Mouse (Mus musculus) CH12F3 (cell line): ENCODE results near the gene Mboat1.

Experiments used
- in situ Hi-C: fragments of 300-500 bp; cut with MboI; formaldehyde crosslinking; loops from 2 replicates; pipeline ENCODE4 v1.14.3; 2020; ENCODE audit warnings: low sequenced_read_pairs

Mboat1 gene

DNA sequence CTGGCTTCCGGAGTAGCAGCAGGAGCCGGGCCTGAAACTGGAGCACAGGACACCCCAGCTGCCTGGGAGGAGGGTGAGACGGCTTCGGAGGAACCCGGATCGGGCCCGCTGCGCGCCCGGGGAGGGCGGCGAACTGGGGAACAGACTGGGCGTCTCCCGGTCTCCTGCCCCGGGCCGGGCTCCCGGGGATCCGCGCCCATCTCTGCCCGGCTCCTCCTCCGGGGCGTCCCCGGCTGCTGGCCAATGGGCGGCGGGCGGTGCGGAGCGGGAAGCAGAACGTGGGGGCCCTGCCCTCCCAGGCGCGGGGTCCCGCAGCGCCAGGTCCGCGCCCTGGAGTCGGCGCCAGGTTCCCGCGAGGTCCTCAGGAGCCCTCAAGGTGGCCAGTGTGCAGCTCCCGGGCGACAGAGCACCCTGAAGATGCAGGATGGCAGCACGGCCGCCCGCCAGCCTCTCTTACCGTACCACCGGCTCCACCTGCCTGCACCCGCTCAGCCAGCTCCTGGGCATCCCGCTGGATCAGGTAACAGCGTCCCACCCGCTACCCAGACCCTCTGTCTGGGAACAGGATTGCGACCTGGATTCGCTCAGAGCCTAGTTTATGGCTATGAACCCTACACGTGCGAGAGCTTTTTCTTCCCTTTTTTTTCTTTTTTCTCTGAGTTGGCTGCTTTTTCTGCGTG lies at the start of gene Mboat1:
Gene Mboat1 (plus strand): TSS at position 247 of the 680 bp plus-strand sequence.
- in situ Hi-C loops: no loop called here

DNA sequence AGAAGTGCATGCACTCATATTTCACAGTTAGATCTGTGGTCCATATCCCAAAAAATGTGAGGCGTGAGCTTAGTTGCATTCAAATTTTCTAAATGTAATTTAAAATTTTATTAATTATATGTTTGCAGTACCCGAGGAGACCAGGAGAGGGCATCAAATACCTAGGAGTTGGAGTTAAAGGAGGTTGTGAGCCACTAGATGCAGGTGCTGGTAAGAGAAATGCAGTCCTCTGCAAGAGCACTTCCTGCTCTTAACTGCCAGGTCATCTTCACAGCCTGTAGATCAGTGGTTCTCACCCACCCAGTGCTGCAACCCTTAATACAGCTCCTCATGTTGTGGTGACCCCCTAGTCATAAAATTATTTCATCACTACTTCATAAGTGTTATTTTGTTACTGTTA lies 43.2 kb upstream of the Mboat1 start:
- in situ Hi-C loops: no loop called here

DNA sequence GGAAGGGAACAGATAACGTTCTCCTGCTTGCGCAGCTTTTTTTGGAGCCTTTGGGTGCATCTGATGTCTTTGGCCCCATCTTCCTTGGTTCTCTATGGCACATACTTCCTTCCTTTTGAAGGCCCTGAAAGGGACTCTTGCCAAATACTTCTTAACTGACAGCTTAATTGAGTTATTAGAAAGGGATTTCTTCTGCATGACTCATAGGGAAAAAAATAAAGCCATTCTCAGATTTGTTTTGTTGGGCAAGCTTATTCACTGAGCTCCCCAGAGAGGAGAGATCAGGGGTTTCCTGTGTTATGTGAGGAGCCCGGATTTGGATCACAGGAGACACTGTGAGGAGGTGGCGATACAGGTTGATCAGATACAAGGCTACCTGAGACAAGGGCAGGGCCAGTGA lies 40.4 kb upstream of the Mboat1 start:
- in situ Hi-C loops: no loop called here

DNA sequence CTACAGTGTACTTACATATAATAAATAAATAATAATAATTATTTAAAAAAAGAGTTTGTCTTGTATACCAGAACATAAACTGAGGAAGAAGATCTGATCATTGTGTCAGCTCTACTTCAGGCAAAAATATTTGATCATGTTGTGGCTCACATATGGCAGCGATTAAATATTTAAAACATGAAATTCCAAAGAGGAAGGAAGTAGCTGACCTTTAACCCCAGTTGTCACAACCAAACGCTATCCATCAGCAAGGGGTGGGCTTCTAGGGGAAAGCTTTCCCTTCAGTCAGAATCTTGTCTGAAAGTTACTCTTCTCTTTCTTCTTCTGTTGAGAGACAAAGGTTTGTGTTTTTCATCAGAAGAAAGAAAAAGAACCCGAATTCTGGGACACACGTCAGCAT lies 39.8 kb upstream of the Mboat1 start:
- in situ Hi-C loops: no loop called here

DNA sequence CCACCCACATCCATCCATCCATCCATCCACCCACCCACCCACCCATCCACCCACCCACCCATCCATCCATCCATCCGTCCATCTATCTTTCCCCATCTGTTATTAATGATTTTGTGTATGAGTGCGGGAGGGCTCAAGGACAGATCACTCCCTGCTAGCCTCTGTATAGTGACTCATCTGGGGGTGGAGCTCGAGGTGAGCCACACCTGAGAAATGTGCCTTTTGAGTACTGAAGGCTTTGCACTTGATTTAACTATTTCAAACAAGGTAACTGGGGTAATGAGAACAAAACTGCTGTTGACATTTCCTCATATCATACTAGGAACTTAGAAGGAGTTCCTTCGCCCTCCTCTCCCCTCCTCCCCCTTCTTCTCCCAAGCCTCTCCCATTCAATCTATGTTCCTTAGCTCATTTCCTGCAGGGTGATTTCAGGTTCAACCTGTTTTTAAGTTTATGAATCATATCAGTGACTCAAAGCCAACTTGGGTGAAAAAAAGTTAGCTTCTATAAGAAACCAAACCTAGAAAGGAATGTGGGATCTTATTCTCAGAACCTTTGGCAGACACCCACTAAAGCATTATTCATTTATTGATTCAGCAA lies 27.2 kb upstream of the Mboat1 start:
- in situ Hi-C loops: no loop called here

DNA sequence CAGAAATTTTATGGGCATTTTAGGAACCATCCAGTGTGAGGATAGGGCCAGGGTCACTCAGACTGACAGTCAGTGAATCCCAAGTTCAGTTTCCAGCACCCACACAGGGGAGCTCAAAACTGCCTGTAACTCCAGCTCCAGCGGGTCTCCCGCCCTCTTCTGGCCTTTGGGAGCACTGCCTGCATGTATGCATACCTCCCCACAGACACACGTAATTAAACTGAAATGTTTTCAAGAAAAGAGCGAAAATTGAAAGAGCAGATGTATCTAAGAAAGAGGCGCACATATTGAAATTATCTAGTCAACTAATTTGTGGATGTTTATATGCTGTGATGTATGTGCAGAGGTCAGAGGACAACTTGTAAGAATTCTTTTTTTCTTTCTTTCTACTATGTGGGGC lies 20.5 kb upstream of the Mboat1 start:
- in situ Hi-C loops: no loop called here

DNA sequence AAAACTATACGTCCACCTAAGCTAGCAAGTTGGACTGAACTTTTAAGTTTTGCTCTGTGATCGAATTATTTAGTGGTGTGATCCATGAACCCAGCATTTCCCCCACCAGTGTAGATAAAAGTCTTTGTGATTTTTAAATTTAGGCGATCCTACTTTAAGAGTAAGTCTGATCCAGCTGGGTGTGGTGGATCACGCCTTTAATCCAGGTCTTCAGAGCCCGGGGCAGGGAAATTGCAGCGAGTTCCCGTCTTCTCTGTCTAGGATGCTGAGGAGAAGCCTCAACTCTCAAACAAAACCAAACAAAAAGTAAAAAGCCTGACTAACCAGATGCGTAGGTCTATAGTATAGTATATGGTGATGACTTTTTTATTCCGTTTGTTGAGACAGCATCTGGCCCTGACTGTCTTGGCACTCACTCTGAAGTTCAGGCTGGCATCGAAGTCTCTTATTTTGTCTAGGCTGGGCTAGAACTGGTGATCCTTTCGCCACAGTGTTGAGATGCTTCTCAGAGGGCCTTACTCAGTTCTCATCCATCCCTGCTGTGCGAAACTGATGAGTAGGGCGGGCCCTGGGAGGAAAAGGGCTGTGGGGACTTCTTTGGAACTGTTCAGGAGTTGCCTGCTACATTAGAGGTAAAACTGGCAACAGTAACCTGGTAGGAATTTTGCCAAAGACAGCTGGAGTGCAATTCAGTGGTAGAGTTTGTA lies 787 bp downstream of the Mboat1 start:
- in situ Hi-C loops: no loop called here

DNA sequence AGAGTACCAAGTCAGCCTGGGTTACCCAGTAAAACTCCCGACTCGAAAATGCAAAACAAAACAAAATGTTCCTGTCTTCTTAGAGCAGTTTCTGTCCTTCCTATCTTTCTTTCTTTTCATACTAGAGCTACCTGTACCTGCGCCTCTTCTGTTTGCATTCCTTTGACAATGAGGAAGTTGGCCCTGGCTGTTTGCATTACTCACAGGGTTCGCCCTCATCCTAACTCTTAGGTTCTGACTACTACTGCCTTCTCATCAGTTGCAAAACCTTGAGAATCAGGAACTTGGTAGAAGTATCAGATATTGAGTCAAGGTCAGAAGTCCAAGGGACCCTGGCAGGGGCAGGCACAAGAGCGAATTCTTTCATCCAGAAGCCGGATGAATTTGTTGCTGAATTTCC lies 1.7 kb downstream of the Mboat1 start:
- in situ Hi-C loops: no loop called here

DNA sequence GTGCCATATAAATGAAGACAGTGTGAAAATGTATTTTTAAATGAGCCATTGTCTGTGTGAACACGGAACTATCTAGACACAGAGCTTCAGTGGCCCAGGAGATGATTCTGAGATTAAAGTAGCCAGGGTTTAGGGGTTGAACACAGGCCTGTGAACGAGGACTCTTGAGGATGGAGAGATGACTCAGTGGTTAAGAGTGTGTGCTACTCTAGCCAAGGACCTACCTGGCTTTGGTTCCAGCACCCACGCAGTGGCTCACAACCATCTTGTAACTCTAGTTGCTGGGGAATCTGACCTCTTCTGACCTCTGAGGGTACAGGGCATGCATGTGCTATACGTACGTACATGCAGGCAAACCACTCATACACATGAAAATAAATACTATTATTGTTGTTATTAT lies 3.9 kb downstream of the Mboat1 start:
- in situ Hi-C loops: no loop called here

DNA sequence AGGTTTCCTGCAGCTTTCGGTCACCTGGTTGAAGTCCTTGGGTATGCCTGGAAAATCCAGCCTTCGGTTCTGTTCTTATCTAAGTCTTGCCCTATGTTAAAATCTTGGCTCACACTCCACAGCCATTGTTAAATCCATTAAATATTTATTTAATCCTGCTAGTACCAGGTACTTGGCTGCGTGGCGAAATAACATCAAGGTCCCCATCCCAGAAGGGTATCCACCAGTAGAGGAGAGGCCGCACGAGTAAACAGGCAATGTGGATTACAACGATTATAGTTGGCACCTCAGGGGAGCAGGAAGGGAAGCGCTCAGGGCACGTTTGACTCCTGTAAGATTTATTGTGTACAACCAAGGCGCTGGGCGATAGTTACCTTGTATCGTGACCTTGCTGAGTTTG lies 4.4 kb downstream of the Mboat1 start:
- in situ Hi-C loops: no loop called here

DNA sequence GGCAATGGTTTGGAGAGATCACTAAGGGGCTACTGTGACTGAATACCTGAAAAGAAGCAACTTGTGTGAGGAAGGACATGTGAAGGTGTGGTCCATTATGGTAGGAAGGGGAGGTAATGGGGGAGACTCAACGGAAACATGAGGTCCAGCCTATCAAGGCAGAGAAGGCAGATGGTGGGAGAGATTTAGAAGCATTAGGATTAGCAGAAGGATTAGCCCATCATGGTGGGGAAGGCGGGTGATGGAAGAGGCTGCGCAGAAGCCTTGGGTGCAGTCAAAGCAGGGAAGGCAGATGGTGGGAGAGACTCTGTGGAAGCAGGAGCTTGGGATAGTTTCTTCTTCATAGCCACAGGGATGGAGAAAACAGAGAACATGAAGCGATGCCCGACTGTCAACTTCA lies 5.7 kb downstream of the Mboat1 start:
- in situ Hi-C loops: no loop called here

DNA sequence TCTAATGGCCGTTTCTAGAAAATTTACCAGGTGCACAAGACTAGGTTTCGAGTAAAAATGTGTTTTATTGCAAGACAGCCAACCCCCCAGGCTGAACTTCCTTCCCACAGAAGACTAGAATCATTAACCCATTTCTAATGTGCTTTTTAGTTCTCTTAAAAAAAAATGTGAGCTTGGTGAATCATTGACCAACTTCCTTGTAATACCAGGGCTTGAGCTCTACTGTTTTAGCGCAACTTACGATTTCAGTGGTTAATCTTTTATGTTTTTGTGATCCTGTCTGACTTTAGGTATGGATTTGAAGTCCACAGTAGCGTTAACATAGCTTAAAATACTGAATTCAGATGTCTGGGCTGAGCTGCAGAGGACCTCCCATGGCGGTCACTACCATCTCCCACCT lies 10.2 kb downstream of the Mboat1 start:
- in situ Hi-C loops: no loop called here

DNA sequence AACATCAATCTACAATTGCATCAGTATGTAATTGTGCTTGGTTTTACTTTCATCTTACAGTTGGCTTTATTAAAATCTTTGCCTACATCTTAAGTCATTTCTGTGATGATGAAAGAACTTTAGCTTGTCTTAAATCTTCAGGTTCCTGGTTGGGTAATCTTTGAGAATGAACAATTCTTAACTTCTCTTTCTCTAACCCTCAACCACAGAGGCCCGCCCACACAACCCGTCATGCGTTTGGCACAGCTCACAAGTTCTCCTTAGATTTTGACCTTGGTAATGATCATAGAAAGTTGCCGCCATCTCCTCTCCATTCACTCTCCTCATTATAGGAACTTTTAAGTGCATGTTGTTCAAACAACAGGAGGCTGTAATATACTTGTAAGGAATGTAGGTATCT lies 18.0 kb downstream of the Mboat1 start:
- in situ Hi-C loops: no loop called here

DNA sequence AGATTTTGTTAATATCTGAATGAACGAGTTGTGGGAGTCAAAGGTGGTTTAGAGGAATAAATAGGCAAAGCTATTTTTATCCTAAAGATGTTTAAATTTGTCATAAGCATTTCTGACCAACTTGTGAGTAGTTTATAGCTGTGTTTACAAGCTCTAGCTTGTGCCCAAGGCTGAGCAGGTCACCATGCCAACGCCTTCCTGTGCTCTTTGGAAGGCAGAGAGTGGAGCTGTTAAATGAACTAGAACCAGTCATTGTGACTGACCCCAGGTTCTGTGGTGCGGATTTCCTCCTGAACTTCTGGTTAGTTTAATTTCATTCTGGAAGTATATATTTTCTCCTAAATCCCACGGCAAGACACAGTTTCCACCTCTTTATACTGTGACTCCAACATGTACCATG lies 23.3 kb downstream of the Mboat1 start:
- in situ Hi-C loops: no loop called here

DNA sequence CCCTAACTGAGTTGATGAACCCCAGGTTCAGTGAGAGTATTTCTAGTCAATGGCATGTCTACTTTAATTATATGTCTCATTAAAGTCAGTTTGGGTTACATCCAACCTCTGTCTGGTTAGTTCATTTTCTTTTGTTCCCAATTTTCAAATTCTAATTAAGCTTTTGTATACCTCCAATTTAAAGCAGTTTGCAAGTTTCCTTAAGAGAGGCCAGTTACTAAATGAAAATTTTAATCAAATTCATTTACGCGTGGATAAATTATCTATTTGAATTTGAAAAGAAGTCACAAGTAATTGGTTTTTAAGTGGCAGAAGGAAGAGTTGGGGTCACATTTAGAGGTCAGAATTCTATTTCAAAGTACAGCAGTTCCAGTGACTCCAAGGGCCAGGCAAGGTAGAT lies 27.2 kb downstream of the Mboat1 start:
- in situ Hi-C loops: no loop called here

DNA sequence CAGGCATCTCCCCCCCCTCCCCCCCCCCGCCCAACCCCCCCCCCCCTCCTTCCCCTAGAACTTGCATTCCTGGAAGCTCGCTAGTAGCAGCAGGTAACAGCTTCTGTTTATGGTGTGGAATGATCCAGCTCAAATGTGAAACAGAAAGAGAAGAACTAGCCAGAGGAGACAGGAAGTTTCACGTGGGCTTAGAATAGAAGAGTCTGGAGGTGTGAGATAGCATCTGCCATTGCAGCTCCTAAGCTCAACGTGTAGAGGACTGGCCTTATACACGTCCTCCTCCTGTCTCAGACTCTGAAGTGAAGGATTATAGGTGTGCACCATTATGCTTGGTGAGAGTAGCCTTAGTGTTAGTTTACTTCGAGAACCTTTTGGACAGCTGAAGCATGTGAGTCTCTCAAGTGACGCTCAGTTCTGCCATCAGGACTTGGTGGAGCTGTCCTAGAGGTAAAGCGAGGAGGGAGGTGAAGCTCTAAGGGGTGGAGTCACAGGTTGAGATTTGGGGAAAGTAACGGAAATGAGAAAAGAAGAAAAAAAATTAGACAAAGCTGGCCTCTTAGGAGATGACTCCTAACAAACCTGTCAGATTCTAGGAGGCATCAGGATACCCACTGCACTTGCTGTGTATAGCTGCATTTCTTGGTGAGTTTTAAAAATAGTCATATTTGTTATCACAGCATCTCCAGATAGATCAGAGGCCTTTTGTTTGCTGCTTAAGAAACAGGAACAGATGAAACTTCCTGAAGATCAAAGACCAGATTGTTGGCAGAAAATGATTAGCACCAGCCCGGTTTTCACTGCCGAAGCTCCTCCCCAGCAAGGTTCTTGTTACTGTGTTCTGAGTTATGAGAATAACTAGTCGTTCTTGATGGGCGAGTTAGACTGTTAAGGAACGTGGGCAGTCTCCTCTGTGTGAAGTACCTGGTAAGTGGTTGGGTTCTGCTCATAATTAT lies 30.1 kb downstream of the Mboat1 start:
- in situ Hi-C loops: no loop called here

DNA sequence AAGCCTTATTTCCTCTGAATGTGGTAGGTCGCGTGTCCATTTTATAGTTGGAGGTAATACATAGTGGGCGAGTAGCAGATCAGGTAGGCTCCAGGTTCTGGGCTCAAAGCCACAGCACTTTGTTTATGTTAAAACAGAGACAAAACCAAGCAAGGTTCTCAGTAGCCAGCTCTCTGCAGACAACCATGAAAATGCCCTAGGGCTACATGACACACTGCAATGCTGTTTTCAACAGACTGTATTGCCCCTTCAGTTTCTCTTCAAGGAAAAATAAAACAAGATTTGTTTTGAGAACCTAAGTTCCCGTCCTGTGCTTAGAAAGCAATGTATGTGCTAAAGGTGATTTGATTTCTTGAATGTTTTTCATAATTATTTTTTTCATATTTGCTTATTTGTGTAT lies 31.2 kb downstream of the Mboat1 start:
- in situ Hi-C loops: no loop called here

DNA sequence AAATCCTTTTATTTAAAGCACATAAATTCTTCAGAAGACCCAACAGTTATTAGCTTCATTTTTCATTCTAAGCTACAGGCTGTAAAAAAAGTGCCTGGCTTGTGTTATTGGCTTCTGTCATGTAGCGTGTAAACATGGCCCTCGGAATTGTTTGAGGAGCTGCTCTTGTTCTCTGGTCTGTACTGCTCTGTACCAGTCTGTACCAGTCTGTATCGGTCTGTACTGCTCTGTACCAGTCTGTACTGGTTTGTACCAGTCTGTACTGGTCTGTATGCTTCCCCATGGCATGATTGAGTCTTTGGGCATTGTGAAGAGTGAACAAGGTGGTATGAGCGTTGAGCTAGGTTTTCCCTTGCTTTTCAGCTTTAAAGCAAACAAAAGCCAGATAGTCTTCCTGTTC lies 32.5 kb downstream of the Mboat1 start:
- in situ Hi-C loops: no loop called here

DNA sequence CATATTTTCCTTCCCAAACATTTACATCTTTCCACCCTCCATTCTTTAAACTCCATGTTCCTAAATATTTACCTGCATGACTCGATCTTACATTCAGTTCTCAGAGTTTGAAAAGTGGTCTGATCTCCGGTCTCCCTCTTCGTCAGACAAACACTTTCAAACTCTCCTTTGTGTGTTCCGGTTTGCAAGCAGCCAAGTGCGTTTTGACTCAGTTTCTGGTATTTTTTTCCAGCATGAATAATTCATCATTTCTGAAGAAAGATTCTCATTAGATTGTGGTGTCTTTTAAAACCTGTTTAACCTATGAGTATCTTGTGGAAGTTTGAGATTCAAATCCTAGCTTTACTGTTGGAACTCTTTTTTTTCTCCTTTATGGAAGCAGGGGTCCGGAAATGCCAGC lies 33.8 kb downstream of the Mboat1 start:
- in situ Hi-C loops: no loop called here

DNA sequence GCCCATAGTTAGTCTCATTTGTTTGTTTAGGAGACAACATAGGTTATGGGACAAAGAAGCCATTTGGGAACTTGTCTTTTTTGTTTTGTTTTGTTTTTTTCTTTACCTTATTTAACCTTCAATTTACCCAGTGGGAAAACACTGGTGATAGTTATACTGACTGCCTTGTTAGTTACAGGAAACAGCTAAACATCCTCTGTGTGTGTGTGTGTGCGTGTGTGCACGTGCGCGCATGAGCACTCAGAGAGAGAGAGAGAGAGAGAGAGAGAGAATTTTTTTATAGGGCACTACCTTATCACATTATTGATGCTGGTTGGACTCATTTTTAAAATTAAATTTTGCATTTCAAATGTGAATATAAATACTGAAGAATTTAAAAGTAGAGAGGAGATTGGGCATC lies 38.3 kb downstream of the Mboat1 start:
- in situ Hi-C loops: no loop called here

DNA sequence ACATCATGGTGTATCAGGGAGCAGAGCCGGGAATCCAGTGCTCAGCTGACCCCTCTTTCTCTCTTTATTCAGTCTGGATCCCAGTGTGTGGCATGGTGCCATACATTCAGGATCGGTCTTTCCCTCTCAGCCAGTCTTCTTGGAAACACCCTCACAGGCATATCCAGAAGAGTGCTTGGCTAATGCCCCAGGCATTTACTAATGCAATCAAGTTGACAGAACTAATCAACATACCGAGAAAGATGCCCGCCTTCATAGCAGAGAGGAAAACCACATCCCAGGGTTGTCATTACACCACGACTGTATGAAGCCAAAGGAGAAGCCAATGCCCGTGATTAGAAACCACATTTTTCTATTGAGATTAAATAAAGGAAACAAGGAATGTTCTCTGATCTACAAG lies 41.1 kb downstream of the Mboat1 start:
- in situ Hi-C loops: no loop called here
